Mouse (Mus musculus): ENCODE data around the gene Slc28a1. TPM values are rescaled to one million over a fixed set of nuclear protein-coding genes. Genes with fewer than 3 reads are reported as not detected.

The Slc28a1 gene
- polyA plus RNA-seq, 1 experiment, result 3.1 TPM

DNA sequence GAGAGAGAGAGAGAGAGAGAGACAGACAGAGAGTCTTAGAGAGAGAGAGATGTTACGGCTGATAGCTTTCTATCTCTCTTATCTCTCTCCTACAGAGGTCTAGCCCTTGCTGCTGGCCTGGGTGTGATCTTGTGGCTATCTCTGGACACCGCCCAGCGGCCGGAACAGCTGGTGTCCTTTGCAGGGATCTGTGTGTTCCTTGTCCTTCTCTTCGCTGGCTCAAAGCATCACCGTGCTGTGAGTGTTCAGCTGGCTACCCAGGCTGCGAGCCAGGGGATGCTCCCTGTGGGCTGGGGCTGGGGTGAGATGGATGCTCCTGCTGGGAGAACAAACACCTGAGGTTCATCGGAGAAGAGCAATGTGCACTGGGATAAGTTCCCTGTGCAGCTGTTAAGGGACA lies 10.2 kb downstream of the Slc28a1 start:
- TF ChIP-seq CTCF (IDR thresholded peaks at IDR 0.05; ENCODE audit: control insufficient read depth, insufficient read depth, insufficient replicate concordance, low read depth, low read length) (no peak), POLR2A (IDR thresholded peaks at IDR 0.05; ENCODE audit: control insufficient read depth, low read depth, low read length) (no peak)
- Histone ChIP-seq H3K27ac (ENCODE audit: control insufficient read depth, insufficient read depth, low read depth, low read length) (no peak overlapping the region), H3K4me1 (ENCODE audit: control insufficient read depth, insufficient read depth, low read length) (peaks cover 20% of the 10 kb centered on the region), H3K36me3 (ENCODE audit: control insufficient read depth, insufficient read depth, low read length) (no peaks in the 10 kb centered on the region), H3K27me3 (ENCODE audit: control insufficient read depth, insufficient read depth, low read length) (no peaks in the 10 kb centered on the region), H3K4me3 (ENCODE audit: control insufficient read depth, low read depth, low read length) (no peak overlapping the region)

DNA sequence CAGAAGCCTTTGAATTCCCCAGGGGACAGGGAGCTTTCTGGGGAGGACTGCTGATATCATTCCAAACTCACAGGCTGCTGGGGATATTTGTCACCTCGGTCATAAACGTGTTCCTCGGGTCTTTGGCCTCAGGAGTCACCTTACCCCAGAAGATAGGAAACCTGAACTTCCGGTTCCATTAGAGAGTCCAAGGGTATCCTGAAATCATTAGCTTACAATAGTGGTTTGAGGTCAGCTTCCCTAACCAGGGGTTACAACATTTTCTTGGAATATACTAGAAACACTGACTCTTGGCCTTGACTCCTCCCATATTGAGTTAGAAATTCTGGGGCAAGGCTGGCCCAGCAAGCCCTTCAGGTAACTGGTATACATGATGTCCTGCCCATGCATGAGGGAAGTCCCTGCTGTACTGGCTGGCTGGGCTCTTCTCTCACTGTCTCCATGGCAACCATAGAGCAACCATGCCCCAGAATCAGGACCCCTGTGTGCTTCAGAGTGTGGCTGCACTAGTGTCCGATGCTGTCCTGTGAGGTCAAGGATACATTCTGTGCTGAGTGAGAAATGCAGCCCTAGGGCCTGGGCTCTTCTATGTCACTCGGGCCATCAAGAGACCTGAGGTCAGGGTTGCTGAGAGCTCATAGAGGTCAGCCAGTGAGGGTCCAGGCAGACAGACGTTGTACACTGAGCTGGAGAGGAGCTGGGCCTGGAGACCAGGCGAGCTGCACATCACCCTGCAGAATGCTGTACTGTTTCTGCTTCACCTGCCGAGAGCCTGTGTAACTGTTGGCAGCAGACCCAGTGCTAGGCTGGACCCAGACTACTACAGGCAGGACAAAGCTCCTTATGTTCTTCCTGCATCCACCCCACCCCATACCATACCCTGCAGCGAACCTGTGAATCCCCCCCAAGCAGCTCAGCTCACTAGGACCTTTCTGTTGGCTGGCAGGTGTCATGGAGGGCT lies 10.9 kb downstream of the Slc28a1 start:
- no peak overlapping the region for H3K4me3 ChIP-seq (ENCODE audit: control insufficient read depth, low read depth, low read length)
- no peaks in the 10 kb centered on the region for H3K27me3 ChIP-seq (ENCODE audit: control insufficient read depth, insufficient read depth, low read length)
- H3K4me1 ChIP-seq (ENCODE audit: control insufficient read depth, insufficient read depth, low read length), result peaks cover 20% of the 10 kb centered on the region
- TF ChIP-seq POLR2A (IDR thresholded peaks at IDR 0.05; ENCODE audit: control insufficient read depth, low read depth, low read length) (0 out of 2 replicates have a peak, but pooled peaks have one; percentile 16), CTCF (IDR thresholded peaks at IDR 0.05; ENCODE audit: control insufficient read depth, insufficient read depth, insufficient replicate concordance, low read depth, low read length) (no peak)
- H3K36me3 ChIP-seq (ENCODE audit: control insufficient read depth, insufficient read depth, low read length), result no peaks in the 10 kb centered on the region
- H3K27ac ChIP-seq (ENCODE audit: control insufficient read depth, insufficient read depth, low read depth, low read length), result no peak overlapping the region

DNA sequence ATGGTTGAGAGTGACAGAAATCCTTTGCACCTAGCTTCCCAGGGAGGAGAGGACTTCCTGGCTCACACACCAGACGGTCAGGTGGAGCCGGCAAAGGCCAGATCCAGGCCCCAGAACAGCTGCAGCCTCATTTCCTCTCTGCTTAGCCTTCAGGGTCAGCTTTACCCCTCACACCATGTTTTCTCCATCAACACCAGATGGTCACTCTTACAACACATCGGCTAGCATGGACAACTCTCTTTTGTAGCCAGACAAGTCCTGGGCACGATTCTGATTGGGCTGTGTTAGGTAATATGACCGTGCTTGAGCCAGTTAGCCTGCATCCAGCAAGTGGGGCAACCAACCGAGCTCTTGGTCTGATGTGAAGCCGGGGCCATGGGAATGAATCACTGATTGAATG lies 17.3 kb downstream of the Slc28a1 start:
- Histone ChIP-seq H3K4me3 (ENCODE audit: control insufficient read depth, low read depth, low read length) (no peak overlapping the region), H3K27ac (ENCODE audit: control insufficient read depth, insufficient read depth, low read depth, low read length) (no peak overlapping the region), H3K36me3 (ENCODE audit: control insufficient read depth, insufficient read depth, low read length) (no peaks in the 10 kb centered on the region)

DNA sequence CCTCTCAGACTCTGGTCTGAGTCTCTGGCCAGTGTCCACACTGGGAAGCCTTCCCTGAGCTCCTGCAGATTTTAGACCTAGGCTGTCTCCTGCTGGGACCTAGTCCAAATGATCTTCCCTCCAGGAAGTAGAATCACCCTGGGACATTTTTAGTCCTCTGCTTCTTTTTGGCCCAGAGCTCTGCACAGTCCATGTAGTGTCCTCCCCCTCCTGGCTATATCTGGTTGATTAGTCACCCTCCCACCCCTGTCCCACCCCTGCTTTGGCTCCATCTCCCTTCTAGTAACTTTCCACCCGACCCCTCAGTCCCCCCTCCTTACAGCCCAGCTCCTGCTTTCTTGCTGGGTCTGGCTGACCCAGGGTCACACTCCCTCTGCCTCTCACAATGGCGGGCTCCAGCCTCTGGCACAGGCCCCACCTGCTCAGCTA lies 18.3 kb downstream of the Slc28a1 start:
- TF ChIP-seq CTCF (IDR thresholded peaks at IDR 0.05; ENCODE audit: control insufficient read depth, insufficient read depth, insufficient replicate concordance, low read depth, low read length) (no peak), POLR2A (IDR thresholded peaks at IDR 0.05; ENCODE audit: control insufficient read depth, low read depth, low read length) (no peak)
- Histone ChIP-seq H3K27me3 (ENCODE audit: control insufficient read depth, insufficient read depth, low read length) (no peaks in the 10 kb centered on the region), H3K4me1 (ENCODE audit: control insufficient read depth, insufficient read depth, low read length) (peaks cover 1% of the 10 kb centered on the region), H3K27ac (ENCODE audit: control insufficient read depth, insufficient read depth, low read depth, low read length) (no peak overlapping the region), H3K36me3 (ENCODE audit: control insufficient read depth, insufficient read depth, low read length) (no peaks in the 10 kb centered on the region), H3K4me3 (ENCODE audit: control insufficient read depth, low read depth, low read length) (no peak overlapping the region)

More for the DNA sequence above, 17.3 kb downstream of the Slc28a1 start:
- TF ChIP-seq POLR2A (IDR thresholded peaks at IDR 0.05; ENCODE audit: control insufficient read depth, low read depth, low read length) (no peak), CTCF (IDR thresholded peaks at IDR 0.05; ENCODE audit: control insufficient read depth, insufficient read depth, insufficient replicate concordance, low read depth, low read length) (no peak)
- H3K27me3 ChIP-seq (ENCODE audit: control insufficient read depth, insufficient read depth, low read length), result no peaks in the 10 kb centered on the region
- H3K4me1 ChIP-seq (ENCODE audit: control insufficient read depth, insufficient read depth, low read length), result no peaks in the 10 kb centered on the region

DNA sequence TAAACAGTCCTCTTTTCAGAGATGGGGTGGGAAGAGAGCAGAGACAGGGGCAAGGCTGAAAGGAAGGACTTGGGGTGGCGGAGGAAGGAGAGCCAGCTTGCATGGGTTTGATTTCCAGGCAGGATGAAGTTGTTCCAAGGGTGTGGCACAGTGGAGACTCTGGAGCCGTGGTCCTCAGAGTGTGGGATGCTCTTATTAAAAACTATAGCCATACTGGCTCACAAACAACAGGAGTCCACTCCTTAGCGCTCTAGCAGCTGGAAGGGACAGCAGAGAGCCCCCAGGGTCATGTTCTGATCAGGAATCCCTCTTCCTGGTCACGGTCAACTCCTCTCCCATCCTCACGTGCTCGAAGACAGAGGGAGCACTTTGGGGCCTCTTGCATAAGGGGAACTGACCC lies 18.8 kb downstream of the Slc28a1 start:
- H3K27ac ChIP-seq (ENCODE audit: control insufficient read depth, insufficient read depth, low read depth, low read length), result no peak overlapping the region
- TF ChIP-seq POLR2A (IDR thresholded peaks at IDR 0.05; ENCODE audit: control insufficient read depth, low read depth, low read length) (no peak), CTCF (IDR thresholded peaks at IDR 0.05; ENCODE audit: control insufficient read depth, insufficient read depth, insufficient replicate concordance, low read depth, low read length) (no peak)
- no peaks in the 10 kb centered on the region for H3K36me3 ChIP-seq (ENCODE audit: control insufficient read depth, insufficient read depth, low read length)
- no peak overlapping the region for H3K4me3 ChIP-seq (ENCODE audit: control insufficient read depth, low read depth, low read length)
- H3K4me1 ChIP-seq (ENCODE audit: control insufficient read depth, insufficient read depth, low read length), result peaks cover 3% of the 10 kb centered on the region
- H3K27me3 ChIP-seq (ENCODE audit: control insufficient read depth, insufficient read depth, low read length), result no peaks in the 10 kb centered on the region

DNA sequence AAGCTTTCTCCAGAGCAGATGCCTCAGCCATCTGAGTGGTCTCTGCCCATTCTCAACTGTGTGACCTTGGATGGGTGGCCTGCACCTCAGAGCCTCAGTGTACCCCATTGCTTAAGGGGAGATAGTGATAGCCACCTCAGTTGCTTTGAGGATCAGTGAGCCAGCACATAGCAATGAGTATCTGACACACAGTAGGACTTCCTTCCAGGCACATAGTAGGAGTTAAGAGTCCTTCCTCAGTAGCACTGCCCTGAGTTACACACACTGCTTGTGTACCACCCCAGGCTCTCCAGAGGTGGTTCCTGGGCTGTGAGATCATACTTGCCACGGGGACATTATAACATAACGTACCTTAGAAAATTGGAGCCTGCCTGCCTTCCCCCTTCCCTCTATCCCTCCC lies 19.3 kb downstream of the Slc28a1 start:
- peaks cover 3% of the 10 kb centered on the region for H3K4me1 ChIP-seq (ENCODE audit: control insufficient read depth, insufficient read depth, low read length)
- TF ChIP-seq CTCF (IDR thresholded peaks at IDR 0.05; ENCODE audit: control insufficient read depth, insufficient read depth, insufficient replicate concordance, low read depth, low read length) (no peak), POLR2A (IDR thresholded peaks at IDR 0.05; ENCODE audit: control insufficient read depth, low read depth, low read length) (no peak)
- no peak overlapping the region for H3K4me3 ChIP-seq (ENCODE audit: control insufficient read depth, low read depth, low read length)
- H3K27me3 ChIP-seq (ENCODE audit: control insufficient read depth, insufficient read depth, low read length), result no peaks in the 10 kb centered on the region
- H3K36me3 ChIP-seq (ENCODE audit: control insufficient read depth, insufficient read depth, low read length), result no peaks in the 10 kb centered on the region
- no peak overlapping the region for H3K27ac ChIP-seq (ENCODE audit: control insufficient read depth, insufficient read depth, low read depth, low read length)

DNA sequence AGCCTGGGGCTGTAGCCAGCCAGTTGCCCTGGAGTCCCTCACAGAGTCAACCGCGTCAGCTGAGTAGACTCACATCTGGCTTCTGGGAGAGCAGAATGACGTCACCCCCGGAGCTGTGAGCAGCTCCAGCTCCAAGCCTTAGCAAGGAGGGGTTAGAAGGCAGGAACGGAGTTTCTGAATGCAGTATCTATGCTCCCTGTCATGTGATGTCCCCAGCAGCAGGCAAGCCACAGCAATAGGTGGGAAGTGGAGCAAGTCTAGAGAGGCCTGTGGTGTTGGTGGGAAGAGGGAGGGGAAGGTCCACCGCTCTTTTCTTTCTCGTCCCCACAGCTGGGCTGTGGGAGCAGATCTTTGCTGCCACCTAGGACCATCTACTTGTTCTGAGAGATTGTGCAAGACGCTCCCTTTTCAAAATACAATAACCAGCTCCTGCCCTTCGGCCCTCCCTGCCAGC lies 20.0 kb downstream of the Slc28a1 start:
- H3K27ac ChIP-seq (ENCODE audit: control insufficient read depth, insufficient read depth, low read depth, low read length), result no peak overlapping the region
- H3K4me1 ChIP-seq (ENCODE audit: control insufficient read depth, insufficient read depth, low read length), result peaks cover 3% of the 10 kb centered on the region
- H3K36me3 ChIP-seq (ENCODE audit: control insufficient read depth, insufficient read depth, low read length), result no peaks in the 10 kb centered on the region
- TF ChIP-seq CTCF (IDR thresholded peaks at IDR 0.05; ENCODE audit: control insufficient read depth, insufficient read depth, insufficient replicate concordance, low read depth, low read length) (no peak), POLR2A (IDR thresholded peaks at IDR 0.05; ENCODE audit: control insufficient read depth, low read depth, low read length) (no peak; the same call in 1 of the 2 replicates)
- H3K27me3 ChIP-seq (ENCODE audit: control insufficient read depth, insufficient read depth, low read length), result no peaks in the 10 kb centered on the region
- no peak overlapping the region for H3K4me3 ChIP-seq (ENCODE audit: control insufficient read depth, low read depth, low read length)

Measured in testis, adult 2 months (tissue).